Mouse (Mus musculus): ENCODE data around the gene Gchfr.
A peak's percentile ranks its signal among the peaks of the same experiment; 100 is the strongest.

The Gchfr gene

DNA sequence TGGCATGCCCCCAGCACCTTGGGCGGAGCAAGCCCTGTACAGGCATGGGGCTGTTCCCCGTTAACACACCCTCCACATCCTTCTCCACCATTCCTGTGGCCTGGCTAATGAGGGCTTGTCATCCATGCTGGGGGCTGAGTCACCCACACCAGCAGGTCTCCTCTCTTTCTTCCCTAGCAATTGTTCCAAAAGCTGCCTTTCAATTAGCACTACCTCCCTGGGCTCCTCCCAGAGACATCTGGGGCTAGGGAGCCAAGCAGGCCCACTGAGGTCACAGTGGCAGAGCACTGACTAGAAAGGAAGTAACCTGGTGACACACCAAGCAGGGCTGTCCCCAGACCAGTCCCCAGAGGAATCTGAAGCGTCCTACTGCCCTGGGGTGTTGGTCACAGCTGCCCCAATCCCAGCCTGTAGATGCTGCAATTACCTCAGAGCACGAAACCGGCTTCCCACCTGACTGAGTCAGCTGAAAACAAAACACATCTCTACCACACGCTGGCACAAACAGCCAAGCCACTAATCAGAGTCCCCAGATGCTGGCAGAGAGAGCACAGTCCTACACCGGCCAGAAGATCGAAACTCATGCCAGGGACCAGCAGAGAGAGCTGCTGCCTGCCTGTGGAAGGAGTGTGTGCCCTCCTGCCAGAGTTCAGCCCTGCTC, 6.5 kb downstream of the Gchfr start, which contains the start of gene Gm14137:
Gene Gm14137, plus strand, starts transcription at position 519 of the 661 bp plus-strand sequence.
- no peak for DNase-seq (ENCODE audit: low spot score)

DNA sequence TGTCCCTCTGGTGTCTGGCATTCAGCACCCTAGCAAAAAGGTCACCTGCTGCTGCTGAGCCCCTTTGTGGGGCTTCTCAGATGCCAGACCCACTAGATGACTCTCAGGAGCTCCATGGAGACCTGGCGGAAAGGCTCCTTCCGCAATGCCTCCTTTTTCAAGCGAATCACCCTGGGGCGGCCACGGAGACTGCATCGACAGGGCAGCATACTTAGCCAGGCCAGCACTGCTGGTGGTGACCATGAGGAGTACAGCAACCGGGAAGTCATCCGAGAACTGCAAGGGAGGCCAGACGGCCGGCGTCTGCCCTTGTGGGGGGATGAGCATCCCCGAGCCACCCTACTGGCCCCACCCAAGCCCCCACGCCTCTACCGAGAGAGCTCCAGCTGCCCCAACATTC, 7.3 kb downstream of the Gchfr start:
- no peak for DNase-seq (ENCODE audit: low spot score)

DNA sequence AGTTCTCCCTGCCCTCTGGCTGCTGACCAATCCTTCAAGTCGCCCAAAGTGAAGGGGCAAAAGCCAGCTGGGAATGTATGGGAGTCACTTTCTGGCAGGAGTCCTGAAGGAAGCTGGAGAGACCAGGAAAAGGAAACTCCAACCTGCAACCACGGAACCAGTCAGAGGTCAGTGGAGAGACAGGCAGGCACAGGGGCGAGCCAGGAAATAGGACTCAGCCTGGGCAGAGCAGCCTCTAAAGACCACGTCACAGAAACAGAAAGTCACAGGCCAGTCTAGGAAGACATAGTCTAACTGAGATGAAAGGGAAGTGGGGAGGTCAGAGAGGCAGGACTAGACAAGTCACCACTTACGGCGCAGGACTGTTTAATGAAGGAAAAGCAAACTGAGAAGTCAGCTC, 8.0 kb downstream of the Gchfr start:
- DNase-seq (ENCODE audit: low spot score), result no peak

DNA sequence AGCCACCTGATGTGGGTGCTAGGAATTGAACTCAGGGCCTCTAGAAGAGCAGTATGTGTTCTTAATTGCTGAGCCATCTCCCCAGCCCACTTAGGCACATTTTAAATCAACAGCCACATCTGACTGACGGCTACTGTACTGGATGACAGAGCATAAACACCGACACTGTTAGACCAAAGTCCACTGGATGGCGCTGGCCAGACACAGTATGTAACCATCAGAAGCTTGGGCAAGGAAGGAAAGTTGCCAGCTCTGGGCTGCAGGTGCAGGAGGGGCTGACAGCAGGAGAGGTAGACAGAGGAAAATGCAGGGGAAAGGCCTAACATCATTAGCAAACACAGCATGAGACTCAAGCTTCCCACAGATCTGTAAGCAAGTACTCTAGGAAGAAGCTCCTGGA, 9.2 kb downstream of the Gchfr start:
- DNase-seq (ENCODE audit: low spot score), result no peak

DNA sequence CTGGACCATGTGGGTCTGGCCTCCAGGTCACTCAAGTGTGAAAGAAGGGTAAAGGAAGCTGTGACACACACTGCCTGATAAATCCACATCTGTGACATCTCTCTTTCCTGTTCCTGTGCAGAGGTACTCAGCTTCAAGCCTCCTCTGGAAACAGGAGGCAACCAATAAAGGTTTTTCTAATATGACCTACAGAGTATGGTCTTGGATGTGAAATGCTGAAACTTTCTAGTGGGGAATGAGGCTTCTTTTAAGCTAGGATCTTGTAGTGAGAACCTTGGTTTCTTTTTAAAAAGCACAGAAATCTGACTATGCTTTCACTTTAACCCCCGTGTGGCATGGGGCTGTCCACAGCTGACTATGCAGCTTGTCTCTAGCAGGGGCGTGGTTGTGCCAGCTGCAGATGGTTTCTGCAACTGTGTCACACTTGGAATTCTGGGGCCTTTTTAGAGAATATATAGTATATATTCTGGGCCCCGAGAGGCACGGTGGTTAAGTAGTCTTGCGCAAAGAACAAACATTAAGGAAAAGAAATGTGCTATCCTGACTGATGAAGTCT, 9.9 kb downstream of the Gchfr start:
- DNase-seq (ENCODE audit: low spot score), result no peak

DNA sequence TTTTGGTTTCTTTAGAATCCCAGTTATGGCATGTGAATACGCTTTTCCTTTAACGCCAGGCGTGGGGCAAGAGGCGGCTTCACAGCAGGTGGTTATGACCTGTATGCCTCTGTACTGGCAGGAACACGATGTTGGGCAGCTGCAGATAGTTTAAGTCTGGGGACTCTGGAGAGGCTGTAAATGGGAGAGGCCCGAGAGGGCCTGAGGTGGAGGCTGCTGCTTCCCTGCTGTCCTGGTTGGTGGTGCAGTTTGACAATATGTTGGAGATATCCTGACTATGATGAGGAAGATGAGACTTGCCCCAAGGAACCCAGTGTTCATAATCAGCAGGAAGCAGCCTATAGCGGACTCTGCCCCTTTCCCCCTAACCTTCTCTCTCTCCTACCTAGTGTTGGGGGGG, 15.3 kb downstream of the Gchfr start:
- DNase-seq (ENCODE audit: low spot score), result no peak

DNA sequence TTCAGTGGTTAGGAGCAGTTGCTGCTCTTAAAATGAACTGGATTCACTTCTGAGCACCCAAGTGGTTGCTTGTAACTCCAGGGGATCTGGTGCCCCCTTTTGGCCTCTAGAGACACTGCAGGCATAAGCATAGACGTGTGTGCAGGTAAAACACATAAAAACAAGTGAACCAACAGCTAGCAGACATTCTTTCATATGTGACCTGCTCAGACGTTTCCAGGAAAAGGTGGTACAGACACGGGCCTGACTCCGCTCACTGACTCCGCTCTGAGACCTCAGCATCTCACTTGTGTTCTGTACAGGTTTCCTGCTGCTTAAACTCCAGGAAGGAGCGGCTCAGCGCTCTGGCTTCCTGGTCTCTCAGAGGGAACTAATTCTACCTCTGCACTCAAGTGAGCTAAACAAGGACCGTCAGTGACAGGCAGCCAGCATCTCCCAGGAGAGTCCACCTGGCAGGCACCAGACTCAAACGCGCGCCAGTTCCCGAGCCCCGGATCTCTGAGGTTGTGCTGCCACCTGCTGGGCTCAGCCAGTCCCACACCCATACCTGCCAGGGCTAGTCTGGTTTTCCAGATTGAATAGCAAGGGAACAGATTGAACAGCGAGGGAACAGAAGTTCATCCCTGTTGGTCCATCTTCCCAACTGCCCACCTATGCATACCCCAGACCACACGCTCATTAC, 21.6 kb downstream of the Gchfr start:
- peak; percentile 73 for DNase-seq (ENCODE audit: low spot score)

DNA sequence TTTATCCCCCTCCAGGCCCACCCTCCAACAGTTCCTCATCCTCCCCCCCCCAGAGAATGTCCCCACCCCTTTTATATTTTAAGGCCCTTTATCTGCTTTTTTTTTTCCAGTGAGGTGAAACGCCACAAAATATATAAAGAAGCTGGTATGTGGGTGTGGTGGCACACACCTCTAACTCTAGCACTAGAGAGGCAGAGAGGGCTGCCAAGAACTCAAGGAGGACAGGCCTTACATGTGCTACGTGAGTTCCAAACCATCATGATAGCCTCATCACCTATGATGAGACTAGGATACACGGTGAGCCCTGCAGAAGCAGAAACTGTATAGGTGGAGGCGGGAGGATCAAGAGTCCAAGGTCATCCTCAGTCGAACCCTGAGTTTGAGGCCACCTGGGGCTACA, 23.4 kb downstream of the Gchfr start:
- no peak for DNase-seq (ENCODE audit: low spot score)

DNA sequence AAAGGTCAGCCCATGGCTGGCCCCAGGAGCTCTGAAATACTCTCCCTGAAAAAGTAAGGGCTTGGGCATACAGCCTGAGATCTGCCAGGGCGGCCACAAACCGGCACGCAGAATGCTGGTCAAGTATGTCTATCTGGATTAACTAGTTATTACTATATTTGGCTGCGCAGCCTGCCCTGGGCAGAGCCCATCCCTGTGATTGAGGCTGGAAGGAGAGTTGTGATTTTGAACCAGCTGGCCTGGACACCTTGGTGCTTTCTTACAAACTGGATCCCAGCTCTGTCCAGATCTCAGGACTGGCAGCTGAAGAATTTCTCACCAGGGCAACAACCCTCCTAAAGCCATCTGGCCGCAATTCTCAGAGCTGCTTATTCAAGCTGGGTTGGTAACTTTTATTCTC, 26.6 kb downstream of the Gchfr start:
- no peak for DNase-seq (ENCODE audit: low spot score)

DNA sequence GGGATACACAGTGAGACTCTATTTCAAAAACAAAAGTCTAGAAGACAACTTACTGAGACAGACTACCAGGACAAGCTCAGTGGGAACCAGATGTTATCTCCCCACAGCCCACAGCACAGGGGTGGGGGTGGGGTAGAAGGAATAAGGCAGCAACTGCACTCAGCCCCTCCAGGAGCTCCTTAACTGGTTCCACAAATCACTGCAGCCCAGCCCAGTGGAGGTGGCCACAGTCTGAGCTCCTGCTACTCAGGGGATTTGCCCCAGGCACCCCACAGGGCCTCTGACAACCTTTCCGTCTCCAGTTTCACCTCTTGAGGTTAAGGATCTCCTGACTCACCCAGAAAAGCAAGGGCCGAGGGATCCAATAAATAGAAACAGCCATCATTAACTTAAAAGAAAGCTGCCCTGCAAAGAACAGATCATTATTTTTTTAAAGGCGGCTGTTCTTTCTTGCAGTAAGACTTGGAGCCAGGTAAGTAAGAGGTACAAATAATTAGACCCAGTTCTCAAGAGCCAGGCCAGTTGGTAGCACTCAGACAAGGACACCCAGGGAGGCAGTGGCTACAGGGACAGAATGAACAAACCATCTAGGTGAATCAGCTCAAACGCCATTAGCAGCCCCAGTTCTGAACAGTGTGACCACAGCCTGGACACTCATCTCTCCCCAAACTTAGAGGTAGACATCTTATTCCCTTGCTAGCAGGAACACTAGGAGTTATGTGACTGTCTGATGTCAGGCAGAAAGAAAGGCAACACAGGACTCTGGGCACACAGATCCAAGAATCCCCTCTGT, 28.9 kb downstream of the Gchfr start:
- DNase-seq (ENCODE audit: low spot score), result no peak

DNA sequence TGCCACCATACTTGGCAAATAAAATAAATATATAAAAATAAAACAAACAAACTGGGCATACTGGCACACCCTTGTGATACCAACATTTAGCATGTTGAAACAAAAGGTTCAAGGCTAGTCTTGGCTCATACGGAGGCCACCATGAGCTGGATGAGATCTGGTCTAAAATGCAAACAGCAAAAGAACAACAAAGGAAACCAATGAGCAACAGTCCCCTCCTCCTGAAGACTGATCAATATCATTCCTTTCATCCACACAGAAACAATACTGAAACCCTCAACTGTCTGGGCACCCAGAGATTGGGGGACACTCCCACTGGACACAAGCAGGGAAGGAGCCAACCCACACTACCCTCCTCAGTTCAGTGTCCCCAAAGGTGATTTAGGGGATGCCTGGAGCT, 29.9 kb downstream of the Gchfr start:
- no peak for DNase-seq (ENCODE audit: low spot score)

DNA sequence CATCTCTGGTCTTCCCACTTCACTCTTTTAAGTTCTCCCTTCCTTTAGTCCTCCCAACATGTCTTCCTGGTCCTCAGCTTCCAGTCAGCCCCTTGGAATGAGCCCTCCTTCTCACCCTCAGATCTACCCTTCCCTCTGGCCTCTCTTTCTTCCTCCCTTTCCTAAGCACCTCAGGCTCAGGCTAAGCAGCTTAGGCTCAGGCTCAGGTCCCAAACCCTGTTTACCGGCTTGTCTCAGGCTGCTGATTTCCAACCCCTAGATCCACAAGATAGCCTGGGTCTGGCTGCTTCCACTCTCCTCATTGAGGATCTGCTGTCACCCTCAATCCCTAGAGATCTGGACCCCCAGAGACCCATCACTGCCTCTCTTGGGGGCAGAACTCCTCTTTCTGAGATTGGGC, 30.5 kb downstream of the Gchfr start:
- DNase-seq (ENCODE audit: low spot score), result no peak

DNA sequence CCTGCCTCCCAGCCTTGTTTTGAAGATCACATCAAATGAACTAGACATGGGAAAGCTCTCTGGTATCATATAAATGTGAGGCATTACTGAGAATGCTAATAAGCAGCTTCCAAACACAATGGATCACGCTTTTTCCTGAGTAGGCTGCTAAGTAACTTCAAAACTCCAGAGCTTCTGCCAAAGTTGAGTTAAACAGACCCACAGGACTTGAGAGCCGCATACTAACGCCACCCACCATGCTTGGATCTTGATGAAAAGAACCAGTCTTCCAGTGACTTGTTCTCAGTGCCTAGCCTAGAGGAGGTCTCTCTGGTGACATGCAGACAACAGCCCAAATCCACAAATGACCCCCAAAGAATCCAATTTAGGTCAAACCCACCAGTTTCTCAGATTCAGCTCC, 31.4 kb downstream of the Gchfr start:
- no peak for DNase-seq (ENCODE audit: low spot score)

DNA sequence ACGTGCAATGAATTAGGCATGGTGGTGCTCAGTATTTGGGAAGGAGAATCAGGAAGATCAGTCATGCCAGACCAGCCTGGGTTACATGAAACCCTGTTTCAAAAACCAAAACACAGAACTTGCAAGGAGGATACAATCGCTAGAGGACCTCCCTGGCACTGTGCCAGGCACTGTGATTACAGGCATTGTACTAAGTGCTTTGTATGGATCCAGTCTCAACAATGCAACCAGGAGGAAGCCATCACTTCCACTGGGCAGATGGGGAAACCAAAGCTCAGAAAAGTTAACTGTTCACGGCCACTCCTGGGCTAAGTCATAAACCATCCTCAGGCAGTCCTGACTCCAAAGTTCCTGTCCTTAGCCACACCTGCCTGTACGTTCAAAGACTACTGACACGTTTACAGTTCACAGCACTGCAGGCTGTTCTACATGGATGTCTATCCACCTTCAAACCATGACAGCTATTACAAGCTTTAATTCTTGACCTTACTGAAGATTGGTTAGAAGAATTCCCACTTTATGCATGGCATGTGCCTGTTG, 35.4 kb downstream of the Gchfr start:
- no peak for DNase-seq (ENCODE audit: low spot score)

DNA sequence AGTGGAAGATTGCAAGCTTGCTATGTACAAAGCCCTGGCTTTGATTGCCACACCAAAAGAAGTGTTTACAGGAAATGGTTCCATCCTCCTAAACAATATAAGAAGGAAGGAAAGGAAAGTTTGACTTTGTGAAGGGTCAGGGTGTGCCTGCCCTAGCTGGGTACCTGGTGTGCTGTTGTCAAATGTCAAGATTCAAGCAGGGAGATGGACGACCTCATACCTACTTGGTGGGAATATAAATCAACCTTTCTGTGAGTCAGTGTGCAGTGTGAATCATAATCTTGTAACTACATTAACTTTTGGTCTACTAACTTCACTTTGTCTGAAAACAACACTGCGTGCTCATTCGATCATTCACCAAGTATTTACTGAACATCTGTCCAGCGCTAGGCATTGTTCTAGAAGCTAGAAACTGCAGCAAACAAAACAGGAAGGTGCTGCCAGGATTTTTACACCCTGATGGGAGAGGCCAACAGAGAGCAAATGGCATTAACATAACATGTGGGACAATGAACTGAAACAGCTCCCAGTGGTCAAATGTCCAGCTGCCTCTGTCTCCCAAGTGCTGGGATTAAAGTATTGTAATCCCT, 36.4 kb downstream of the Gchfr start:
- no peak for DNase-seq (ENCODE audit: low spot score)

DNA sequence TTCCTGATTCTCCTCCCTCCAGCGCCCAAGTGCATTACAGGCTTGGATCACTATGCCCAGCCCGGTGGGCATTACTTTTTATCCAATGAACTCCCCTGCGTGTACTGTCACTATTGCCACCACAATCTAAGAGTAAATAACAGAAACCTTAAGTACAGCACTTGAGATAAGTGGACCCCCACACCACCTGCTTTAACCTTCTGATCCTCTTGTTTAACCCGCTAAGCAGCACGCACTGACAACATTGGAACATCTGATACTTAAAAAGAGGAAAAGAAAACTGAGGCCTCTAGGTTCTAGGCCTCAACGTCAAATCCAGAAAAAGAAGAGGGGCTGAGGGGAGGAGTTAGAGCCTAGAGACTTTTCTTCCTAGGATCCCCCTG, 40.4 kb downstream of the Gchfr start:
- no peak for DNase-seq (ENCODE audit: low spot score)

DNA sequence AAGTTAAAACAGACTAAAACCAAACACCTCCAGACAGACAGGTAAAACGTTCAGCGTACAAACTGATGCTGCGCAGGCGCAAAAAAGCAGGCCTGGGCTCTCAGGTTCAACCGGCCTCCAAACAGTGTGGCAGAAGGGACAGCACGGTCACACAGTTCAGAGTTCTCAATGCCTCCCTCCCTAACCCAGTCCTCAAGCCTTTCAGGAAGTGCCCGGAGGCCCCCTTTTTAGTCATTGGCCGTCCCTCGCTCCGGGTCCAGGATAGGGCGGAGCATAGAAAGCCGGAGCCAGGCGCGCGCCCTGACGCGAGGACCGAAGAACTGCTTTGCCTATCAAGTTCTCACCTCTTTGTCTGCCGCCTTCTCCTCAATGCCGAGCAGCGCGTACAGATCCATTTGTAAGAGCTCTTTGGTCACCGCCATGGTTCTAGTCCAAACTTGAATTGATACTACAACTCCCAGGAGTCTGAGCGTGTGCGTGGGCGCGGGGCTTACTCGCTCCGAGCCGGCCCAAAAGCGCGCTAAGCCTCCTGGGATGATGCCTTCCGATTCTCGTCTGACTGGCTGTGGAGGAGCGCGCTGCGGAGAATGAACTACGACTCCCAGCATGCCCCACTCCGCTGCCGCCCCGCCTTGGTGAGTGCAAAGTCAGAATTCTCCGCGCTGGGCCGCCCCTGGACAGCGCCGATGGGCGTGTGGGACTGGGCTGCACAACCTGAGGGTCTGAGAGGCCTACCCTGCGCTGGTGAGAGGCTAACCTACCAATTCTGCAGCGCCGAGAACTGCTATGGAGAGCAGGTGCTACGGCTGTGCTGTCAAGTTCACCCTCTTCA, 41.0 kb downstream of the Gchfr start, which contains the start of the genes Zfyve19 and Dnajc17:
Gene Zfyve19, plus strand, starts transcription at position 274 of the 832 bp plus-strand sequence.
Gene Dnajc17, minus strand, starts transcription at position 452 of the 832 bp plus-strand sequence.
- DNase-seq (ENCODE audit: low spot score), result peak; percentile 98

DNA sequence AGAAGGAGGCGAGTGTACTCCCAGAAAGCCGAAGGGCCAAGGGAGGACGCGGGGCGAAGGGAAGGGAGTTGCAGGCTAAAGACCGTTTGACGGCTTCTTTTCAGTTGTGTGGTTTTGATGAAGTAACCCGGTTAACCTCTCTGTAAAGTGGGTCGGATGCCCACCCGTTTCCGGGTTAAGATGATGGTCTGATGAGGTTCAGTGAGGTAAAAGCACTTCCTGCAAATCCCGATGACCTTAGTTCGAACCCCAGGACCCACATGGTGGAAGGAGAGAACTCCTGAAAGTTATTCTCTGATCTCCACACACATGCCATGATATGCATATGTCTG, 41.6 kb downstream of the Gchfr start:
- DNase-seq (ENCODE audit: low spot score), result no peak
